Mouse (Mus musculus) heart, adult 2 months (tissue): ENCODE measurements at regions not wholly inside any gene's neighbourhood (a gene's known extent, or its start where the extent isn't known, plus 50 kb on each side); places are given as distances from the start of the nearest gene placed in this dataset.

Experiments
- EP300 ChIP-seq: fragments of 200-500 bp; IDR thresholded peaks from 2 replicates; pipeline ENCODE4 v1.6.1; 2011; ENCODE audit warnings: low read depth, low read length, control low read depth; ENCODE audit not compliant: insufficient read depth
- POLR2A ChIP-seq: fragments of 200-500 bp; IDR thresholded peaks from 2 replicates; pipeline ENCODE4 v1.6.1; 2011; ENCODE audit warnings: mild to moderate bottlenecking, low read depth, low read length, control low read depth; ENCODE audit not compliant: insufficient read depth

GRCm38 (mm10) chr5:75832341-75832740, 145.9 kb downstream of the Kdr start:
- TF ChIP-seq EP300 (no peak), POLR2A (no peak)
